Mouse (Mus musculus) liver, embryonic 14.5 days (tissue): Measurements from ENCODE around the gene Ppp2r5e.

ENCODE experiments used
- CTCF ChIP-seq: IDR thresholded peaks from 2 replicates; pipeline ENCODE4 v1.5.1; 2016; ENCODE audit warnings: antibody characterized with exemption, low read depth, control low read depth
- EP300 ChIP-seq: IDR thresholded peaks from 2 replicates; pipeline ENCODE4 v1.6.1; 2016; ENCODE audit warnings: antibody characterized with exemption, low read depth

GRCm38 (mm10) chr12:75567745-75568144 lies 28.3 kb downstream of the Ppp2r5e start:
- TF ChIP-seq CTCF (no peak), EP300 (no peak)
